Mouse (Mus musculus) intestine, embryonic 14.5 days (tissue): ENCODE results near the gene Lcat. TPM values are rescaled to one million over a fixed set of nuclear protein-coding genes. Genes with fewer than 3 reads are reported as not detected.

Experiments used
- ATAC-seq: fragments of 200-750 bp; cut with Nextera tagmentation; replicated peaks from 2 replicates; pipeline ENCODE4 v1.8.0; 2017; ENCODE audit warnings: low read depth, moderate number of reproducible peaks, moderate TSS enrichment, moderate library complexity; ENCODE audit not compliant: low FRiP score, low TSS enrichment
- DNase-seq: peaks from one replicate; pipeline ENCODE4 v3.0.0-alpha.2; 2018; ENCODE audit warnings: low spot score
- H3K27ac ChIP-seq: fragments of 300-500 bp; sonication (generic); 2 replicates; pipeline ENCODE4 v1.5.1; 2014; ENCODE audit warnings: low read depth, mild to moderate bottlenecking, control low read depth
- H3K27me3 ChIP-seq: fragments of 300-500 bp; sonication (generic); replicated peaks from 2 replicates; pipeline ENCODE4 v1.6.1; 2014; ENCODE audit warnings: low read length, control low read depth; ENCODE audit not compliant: control insufficient read depth, insufficient read depth
- H3K36me3 ChIP-seq: fragments of 300-500 bp; sonication (generic); 2 replicates; pipeline ENCODE4 v1.6.1; 2014; ENCODE audit warnings: low read length, control low read depth; ENCODE audit not compliant: control insufficient read depth, insufficient read depth
- H3K4me1 ChIP-seq: fragments of 300-500 bp; sonication (generic); replicated peaks from 2 replicates; pipeline ENCODE4 v1.6.1; 2014; ENCODE audit warnings: low read length, control low read depth, mixed read lengths; ENCODE audit not compliant: control insufficient read depth, insufficient read depth
- H3K4me2 ChIP-seq: fragments of 300-500 bp; sonication (generic); 2 replicates; pipeline ENCODE4 v1.6.1; 2014; ENCODE audit warnings: low read length
- H3K4me3 ChIP-seq: fragments of 300-500 bp; sonication (generic); 2 replicates; pipeline ENCODE4 v1.5.1; 2014; ENCODE audit warnings: low read depth, low read length, control low read depth, mixed read lengths
- H3K9ac ChIP-seq: fragments of 300-500 bp; sonication (generic); 2 replicates; pipeline ENCODE4 v1.6.1; 2014; ENCODE audit warnings: mild to moderate bottlenecking, low read length
- H3K9me3 ChIP-seq: fragments of 300-500 bp; sonication (generic); 2 replicates; pipeline ENCODE4 v1.6.1; 2016; ENCODE audit warnings: low read length, control low read depth; ENCODE audit not compliant: control insufficient read depth
- WGBS: fragments of 180-500 bp; shearing (Covaris S2); extraction: QIAGEN DNeasy Blood & Tissue Kit; methylation state at CpG from one replicate; pipeline ENCODE4 v1.1.7; 2014; 5-methylcytosine and 5-hydroxymethylcytosine counted together
- polyA plus RNA-seq: library from polyadenylated mRNA; unstranded; fragments of >200 nt; fragmentation: Nextera tagmentation; extraction: Ambion mirVana; gene quantifications from 2 replicates; pipeline ENCODE4 v1.2.1, GENCODE M21; 2014

The Lcat gene
- polyA plus RNA-seq, 1 experiment from 2014 or later = 1.2 TPM

DNA sequence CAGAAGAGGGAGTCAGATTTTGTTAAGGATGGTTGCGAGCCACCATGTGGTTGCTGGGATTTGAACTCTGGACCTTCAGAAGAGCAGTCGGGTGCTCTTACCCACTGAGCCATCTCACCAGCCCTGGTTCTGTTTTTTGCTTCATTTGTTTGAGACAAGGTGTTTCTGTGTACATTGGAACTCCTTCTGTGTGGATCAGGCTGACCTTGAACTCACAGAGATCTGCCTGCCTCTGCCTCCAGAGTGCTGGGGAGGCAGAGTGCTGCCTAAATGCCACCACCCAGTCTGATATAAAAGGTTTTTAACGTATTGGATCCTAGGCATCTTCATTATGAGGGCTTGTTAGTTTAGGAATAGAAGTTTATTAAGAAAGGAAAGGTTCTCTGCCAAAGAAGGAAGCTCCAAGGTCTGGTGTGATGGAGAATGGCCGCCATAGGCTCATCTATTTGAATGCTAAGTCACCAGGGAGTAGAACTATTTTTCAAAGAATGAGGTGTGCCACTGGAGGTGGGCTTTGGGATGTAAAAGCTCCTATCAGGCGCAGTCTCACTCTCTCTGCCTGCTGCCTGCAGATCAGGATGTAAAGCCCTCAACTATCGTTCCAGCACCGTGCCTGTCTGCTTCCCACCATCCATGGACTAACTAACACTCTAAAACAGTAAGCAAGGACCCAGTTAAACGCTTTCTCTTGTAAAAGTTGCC, 28.0 kb upstream of the Lcat start:
- H3K36me3 ChIP-seq = no peaks in the 10 kb centered on the region
- H3K27ac ChIP-seq = no peak overlapping the region
- peaks cover 9% of the 10 kb centered on the region for H3K4me1 ChIP-seq
- H3K27me3 ChIP-seq = no peaks in the 10 kb centered on the region
- H3K4me2 ChIP-seq = no peak overlapping the region
- H3K9ac ChIP-seq = no peak overlapping the region
- no peak for ATAC-seq
- DNase-seq = no peak
- no peak overlapping the region for H3K4me3 ChIP-seq
- no peaks in the 10 kb centered on the region for H3K9me3 ChIP-seq
- WGBS = 78% methylated on average over 8 of the region's 8 CpGs

DNA sequence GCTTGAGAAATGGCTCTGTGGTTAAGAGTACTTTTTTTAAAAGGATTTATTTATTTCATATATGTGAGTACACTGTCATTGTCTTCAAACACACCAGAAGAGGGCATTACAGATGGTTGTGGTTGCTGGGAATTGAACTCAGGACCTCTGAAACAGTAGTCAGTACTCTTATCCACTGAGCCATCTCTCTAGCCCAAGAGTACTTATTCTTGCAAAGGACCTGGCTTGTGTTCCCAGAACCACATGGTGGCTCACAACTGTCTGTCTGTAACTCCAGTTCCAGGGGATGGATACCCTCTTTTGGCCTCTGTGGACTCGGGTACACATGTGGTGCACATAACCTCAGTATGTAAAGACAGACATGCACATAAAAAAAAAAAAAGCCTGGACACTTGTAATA, 26.2 kb upstream of the Lcat start:
- 72% methylated on average over 1 of the region's 1 CpGs for WGBS
- Histone ChIP-seq H3K4me2 (no peak overlapping the region), H3K27me3 (no peaks in the 10 kb centered on the region), H3K9me3 (no peaks in the 10 kb centered on the region), H3K27ac (no peak overlapping the region), H3K9ac (no peak overlapping the region), H3K4me3 (no peak overlapping the region), H3K4me1 (peaks cover 12% of the 10 kb centered on the region), H3K36me3 (no peaks in the 10 kb centered on the region)
- DNase-seq = no peak
- no peak for ATAC-seq

DNA sequence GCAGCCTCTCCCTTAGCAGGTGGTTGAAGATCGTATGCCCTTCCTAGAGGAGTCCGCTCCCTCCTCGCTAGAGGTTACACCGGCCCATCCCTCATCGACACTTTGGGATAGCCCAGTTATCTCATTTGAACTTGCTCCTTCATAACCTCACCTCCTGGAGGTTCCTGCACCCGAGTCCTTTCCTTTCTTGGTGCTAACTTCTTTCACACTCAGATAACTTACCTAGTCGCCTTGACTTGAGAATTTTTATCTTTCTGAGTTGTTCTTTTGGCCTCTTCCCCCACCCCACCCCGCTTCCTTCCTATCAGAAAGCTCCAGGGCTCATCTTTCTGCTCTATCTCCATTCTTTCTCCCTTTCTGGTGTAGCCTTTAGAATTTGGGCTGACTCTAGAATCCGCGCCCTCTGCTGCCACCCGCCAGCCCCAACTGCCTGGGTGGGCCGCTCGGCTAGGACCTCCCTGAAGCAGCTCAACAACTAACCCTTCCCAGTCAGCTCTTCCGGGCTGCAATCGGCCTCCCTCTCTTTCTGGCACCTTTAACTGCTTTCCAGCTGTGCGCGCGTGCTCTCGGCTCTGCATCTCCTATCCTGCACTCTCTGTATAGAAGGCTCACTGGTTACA, 23.6 kb upstream of the Lcat start:
- Histone ChIP-seq H3K4me3 (peak overlapping the region; percentile 78), H3K27me3 (no peaks in the 10 kb centered on the region), H3K9ac (peak overlapping the region; percentile 8; the same call in 1 of the 2 replicates), H3K9me3 (no peaks in the 10 kb centered on the region), H3K36me3 (no peaks in the 10 kb centered on the region), H3K4me2 (peak overlapping the region; percentile 66), H3K4me1 (peaks cover 18% of the 10 kb centered on the region), H3K27ac (peak overlapping the region; percentile 51)
- DNase-seq = peak; percentile 72
- 10% methylated on average over 19 of the region's 19 CpGs for WGBS
- no peak for ATAC-seq

DNA sequence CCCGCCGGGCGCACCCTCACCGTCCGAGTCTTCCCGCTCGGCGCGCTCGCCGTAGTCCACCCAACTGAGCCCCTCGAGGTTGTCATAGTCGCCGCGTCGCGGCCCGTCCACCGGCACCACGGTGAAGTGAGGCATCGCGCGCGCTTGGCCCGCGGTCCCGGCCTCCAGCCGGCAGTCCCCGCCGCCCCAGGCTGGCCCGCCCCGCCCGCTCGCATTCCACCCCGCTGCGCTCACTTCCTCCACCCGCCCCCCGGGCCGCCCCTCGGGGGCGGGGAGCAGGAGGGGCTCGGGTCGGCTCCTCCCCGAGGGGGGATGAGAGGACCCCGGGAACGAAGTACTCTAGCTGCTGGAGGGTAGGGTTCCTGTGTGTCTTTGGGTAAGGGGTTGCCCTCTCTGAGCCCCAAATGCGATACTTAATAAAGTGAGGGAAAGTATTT, 22.7 kb upstream of the Lcat start, which contains the start of gene Slc12a4:
Gene Slc12a4 (minus strand): TSS at position 193 of the 437 bp plus-strand sequence.
- H3K9me3 ChIP-seq = no peaks in the 10 kb centered on the region
- H3K4me1 ChIP-seq = peaks cover 18% of the 10 kb centered on the region
- H3K36me3 ChIP-seq = no peaks in the 10 kb centered on the region
- DNase-seq (peak; percentile 90), ATAC-seq (peak; percentile 94)
- H3K27ac ChIP-seq = peak within 1 kb of the TSS; percentile 92
- peak within 1 kb of the TSS; percentile 66 for H3K4me2 ChIP-seq
- H3K9ac ChIP-seq = peak within 1 kb of the TSS; percentile 91
- under 1% methylated on average over 47 of the region's 47 CpGs for WGBS
- H3K27me3 ChIP-seq = no peaks in the 10 kb centered on the region
- peak within 1 kb of the TSS; percentile 78 for H3K4me3 ChIP-seq

DNA sequence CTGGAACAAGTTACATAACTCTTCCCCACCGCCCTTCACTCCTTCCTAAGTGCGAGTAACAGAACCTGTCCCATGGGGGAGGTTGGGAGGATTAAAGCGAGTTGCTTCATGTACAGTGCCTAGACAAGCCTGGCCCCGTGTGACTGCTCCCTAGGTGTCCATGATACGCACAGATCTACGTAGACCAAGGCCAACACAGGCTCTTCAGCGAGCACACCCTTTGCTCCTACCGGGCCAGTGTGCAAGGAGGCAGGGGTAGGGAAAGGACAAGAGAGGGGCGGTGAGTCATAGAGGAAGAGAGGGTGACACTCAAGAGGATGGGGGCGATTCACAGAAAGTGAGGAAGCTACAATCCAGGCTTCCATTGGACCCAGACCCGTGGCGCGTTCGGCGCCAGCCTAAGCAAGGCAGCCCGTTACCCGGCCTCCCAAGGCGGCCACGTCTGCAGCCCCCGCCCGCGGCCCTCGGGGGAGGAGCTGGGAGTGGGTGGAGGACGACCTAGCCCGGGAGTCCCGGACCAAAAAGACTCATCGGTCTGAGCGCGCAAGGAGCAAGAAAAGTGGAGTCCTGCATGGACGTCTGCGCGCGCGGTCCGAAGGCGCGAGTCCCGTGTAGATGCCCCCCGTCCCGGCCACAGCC, 22.2 kb upstream of the Lcat start:
- 1% methylated on average over 34 of the region's 40 CpGs for WGBS
- DNase-seq = peak; percentile 83
- H3K27ac ChIP-seq = peak overlapping the region; percentile 92

DNA sequence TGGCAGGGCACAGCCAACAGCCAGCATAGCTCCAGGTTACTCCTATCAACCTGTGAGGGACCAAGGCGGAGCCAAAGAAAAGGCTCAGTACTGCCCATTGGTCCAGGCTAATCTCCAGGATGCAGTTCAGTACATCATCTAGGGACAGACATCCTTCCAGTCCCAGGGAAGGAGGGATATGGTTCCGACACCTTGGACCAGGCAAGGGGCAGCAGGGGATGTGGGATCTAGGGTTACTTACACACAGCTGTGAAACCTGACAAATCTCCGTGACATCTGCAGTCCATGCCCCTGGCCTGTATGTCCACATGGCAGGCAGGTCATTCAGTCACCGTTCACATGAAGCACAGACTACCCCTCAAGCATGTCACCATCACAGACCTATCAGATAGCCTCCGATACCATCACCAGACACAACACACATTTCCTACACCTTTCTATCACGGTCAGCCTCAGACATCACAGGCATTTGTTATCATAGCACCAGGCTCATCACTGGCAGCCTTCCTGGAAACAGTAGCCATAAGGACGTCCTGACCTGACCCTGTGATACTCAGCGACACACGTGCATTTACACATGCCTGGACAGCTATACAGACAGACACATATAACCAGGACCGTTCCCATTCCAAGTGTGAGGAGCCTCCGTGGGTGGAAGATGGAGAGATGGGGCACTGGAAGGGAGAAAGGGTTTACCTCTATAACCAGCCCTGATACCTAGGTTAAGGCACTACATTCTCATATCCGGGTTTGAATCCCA, 21.5 kb upstream of the Lcat start:
- H3K9me3 ChIP-seq = no peaks in the 10 kb centered on the region
- no peaks in the 10 kb centered on the region for H3K27me3 ChIP-seq
- no peak overlapping the region for H3K27ac ChIP-seq
- 56% methylated on average over 12 of the region's 12 CpGs for WGBS
- H3K4me2 ChIP-seq = peak overlapping the region; percentile 66
- peak overlapping the region; percentile 78 for H3K4me3 ChIP-seq
- peak overlapping the region; percentile 91 for H3K9ac ChIP-seq
- no peak for ATAC-seq
- peaks cover 18% of the 10 kb centered on the region for H3K4me1 ChIP-seq
- H3K36me3 ChIP-seq = peaks cover 9% of the 10 kb centered on the region; the same call in 1 of the 2 replicates
- peak; percentile 55 for DNase-seq

More for the DNA sequence above, 22.2 kb upstream of the Lcat start:
- Histone ChIP-seq H3K4me2 (peak overlapping the region; percentile 66), H3K9ac (peak overlapping the region; percentile 91), H3K27me3 (no peaks in the 10 kb centered on the region), H3K9me3 (no peaks in the 10 kb centered on the region), H3K4me3 (peak overlapping the region; percentile 78), H3K4me1 (peaks cover 18% of the 10 kb centered on the region), H3K36me3 (peaks cover 3% of the 10 kb centered on the region; the same call in 1 of the 2 replicates)
- peak; percentile 74 for ATAC-seq

DNA sequence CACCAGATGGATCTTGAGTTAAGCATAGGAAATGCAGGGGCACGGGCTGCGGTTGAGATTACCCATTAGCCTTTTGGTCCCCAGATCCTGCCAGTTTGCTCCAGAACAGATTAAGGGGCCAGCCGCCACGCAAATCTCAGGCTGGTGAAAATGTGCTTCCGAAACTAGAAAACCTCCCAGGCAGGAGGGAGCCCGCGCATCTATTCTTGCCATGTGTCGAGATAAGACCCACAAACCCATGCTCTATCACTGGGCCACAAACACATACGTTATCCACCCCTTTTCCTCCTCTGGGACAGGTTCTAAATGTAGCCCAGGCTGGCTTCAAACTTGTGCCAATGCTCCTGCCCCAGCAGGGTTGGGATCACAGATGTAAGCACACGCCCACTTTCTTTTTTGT, 18.4 kb upstream of the Lcat start:
- WGBS = 86% methylated on average over 10 of the region's 10 CpGs
- Histone ChIP-seq H3K4me2 (no peak overlapping the region), H3K9ac (no peak overlapping the region), H3K4me3 (no peak overlapping the region), H3K27me3 (no peaks in the 10 kb centered on the region), H3K36me3 (peaks cover 24% of the 10 kb centered on the region), H3K9me3 (no peaks in the 10 kb centered on the region), H3K27ac (no peak overlapping the region), H3K4me1 (peaks cover 13% of the 10 kb centered on the region)
- DNase-seq (no peak), ATAC-seq (no peak)

DNA sequence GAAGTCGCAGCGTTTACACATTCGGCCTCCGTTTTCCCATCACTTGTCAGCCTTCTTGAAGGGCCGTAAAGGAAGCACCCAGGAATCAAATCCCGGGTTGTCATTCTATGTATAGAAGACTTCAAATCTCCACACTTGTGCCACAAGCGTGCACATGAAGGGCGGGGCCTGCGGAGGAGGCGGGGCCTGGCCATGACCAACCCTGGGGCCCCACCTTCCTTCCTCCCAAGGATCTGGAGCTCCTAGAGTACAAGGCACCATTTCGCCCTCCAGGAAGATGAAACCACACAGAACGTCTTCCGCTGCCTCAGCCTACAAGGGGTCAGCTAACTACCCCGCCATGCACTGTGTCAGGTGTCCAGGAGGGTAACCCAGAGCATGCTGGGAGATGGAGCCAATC, 17.9 kb upstream of the Lcat start:
- Histone ChIP-seq H3K4me1 (peaks cover 9% of the 10 kb centered on the region), H3K27me3 (no peaks in the 10 kb centered on the region), H3K27ac (no peak overlapping the region), H3K4me3 (no peak overlapping the region), H3K9me3 (no peaks in the 10 kb centered on the region), H3K36me3 (peaks cover 29% of the 10 kb centered on the region), H3K9ac (no peak overlapping the region), H3K4me2 (no peak overlapping the region)
- ATAC-seq = no peak
- no peak for DNase-seq
- 77% methylated on average over 14 of the region's 14 CpGs for WGBS
